Mouse (Mus musculus) ovary, postnatal 36 days (tissue): ENCODE results near the gene Yars2.
"Not testable (repeated sequence)": the region's sequence is repeated elsewhere in the genome, so short reads cannot be mapped to it uniquely, and the experiment has no call there.

ENCODE experiments used
- DNase-seq: peaks from one replicate; pipeline ENCODE4 v3.0.0; 2022; ENCODE audit warnings: low spot score, mixed read lengths

Yars2 gene

DNA sequence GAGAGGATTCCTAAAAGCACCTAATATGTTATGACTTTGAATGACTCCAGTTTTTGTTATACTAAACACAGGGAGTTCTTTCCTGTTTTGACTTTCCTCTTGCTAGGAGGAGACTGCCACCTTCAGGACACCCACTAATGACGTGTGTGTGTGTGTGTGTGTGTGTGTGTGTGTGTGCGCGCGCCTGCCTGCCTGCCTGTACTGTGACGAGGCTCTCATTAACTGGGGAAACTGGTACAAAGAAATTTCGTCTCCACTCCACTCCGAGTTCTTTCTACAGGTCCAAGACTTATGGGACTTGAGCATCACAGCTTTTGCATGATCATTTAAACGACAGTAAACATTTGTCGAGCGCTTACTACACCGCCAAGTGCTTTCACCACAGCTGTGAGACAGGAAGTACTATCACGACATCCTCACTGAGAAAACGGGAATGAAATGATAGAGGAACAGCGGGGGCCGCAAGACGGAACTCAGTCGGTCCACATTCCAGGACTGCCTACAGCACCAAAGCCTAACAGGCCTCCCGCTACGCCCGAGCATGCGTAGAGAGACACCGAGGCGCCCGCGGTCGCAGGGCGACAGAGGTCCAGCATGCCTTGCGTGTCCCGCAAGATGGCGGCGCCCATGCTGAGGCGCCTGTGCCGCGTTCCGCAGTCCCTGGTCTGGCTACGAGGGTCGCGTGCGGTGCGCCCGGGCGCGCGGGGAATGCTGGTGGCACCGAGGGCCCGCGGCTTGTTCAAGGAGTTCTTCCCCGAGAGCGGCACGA lies at the start of gene Yars2:
Yars2 (plus strand) TSS at position 597 of the 769 bp plus-strand sequence.
- DNase-seq: peak; percentile 91

DNA sequence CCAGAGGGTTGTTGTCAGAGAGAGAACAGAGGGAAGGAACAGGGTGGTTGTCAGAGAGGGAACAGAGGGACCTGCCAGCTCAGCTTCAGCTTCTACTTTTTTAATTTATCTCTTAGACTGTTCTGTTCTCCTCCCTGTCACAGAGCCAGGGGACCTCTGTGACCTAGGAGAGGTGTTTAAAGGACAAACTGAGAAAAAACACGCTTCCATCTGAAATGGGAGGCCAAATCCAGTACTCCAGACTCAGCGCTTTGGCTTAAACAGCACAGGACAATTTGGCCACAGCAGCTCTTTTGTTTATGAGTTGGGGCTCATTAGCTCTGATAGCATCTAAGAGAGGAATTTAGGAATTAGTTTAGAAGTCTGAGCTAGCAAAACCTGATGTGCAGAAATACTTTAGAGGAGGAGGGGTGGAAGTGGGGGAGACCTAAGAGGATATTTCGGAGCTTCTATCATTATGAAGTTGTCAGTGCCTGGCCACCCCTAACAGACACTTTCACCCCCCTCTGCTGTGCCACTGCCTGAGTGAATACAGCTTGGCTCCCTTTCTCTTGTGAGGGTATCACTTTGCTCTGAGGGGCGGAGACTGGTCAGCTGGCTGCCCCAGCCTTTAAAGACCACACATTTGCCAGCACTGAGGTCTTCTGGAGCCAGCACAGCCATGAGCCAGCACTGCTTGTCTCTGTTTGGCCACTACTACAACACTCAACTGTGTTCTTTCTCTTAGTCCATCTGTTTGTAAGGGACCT lies 49.3 kb upstream of the Yars2 start:
- DNase-seq: peak; percentile 5

DNA sequence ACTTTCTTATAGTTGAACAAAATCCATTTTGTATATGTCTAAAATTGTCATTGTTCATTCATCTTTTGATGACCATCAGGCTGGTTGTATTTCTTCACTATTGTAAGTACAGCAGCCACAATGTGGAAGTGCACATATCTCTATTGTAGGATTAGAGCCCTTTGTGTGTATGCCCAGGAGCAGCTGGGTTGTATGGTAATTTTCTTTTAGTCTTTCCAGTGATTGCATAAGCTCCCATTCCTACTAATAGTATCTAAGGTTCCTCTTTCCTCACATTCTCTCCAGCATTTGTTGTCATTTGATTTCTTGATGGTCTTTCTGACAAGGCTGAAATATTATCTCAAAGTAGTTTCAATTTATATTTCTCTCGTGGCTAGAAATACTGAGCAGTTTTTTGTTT lies 47.5 kb upstream of the Yars2 start:
- no peak for DNase-seq

DNA sequence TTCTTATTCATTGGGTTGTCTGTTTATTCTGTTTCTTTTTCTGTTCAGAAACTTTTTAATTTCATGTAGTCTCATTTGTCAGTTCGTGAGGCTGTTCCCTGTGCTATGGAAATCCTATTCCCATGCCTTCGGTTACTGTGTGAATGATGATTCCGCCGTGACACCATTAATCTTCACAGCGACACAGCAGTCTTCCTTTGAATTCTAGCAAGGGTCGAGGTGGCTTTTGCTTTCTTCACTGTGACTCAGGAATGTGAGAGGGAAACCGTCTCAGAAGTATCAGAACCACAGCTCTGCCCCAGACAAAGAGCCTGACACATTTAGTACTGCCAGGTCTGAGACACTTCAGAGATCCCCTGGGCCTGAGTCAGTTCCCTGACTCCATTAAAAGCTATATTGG lies 46.9 kb upstream of the Yars2 start:
- no peak for DNase-seq

DNA sequence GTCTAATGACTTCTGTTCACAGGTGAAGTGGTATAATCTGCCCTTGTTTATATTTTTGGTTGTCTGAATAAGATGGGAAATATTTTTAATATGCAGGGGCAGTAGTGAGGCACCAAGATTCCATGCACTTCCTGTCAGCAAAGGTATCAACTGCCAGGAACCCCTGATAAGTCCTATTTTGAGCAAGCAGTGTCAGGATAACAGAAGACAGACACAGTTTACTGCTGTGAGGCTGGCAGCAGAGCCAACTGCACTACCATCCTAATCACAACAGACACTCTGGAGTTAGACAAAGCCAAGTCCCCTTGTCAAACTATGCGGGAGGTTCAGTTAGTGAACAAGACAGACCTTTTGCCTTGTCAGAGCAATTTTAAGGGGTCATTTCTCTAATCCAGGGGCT lies 46.1 kb upstream of the Yars2 start:
- DNase-seq: no peak

DNA sequence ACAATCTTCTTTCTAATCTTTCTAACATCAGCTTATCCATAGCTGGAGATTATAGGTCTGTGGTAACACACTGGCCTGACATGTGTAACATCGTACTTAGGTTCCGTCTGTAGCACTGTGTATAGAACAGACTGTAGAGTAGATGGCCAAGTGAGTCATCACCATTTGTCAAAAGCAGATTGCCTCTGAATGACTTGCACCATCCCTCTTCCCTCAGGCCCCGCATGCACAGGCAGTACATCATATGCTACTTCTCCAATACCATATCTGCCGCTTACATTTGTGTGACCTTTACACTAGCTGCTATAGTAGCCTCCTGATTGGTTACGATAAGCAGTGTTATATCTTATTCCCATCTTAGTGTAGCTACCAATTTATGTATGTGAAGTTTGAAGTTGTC lies 41.9 kb upstream of the Yars2 start:
- no peak for DNase-seq

DNA sequence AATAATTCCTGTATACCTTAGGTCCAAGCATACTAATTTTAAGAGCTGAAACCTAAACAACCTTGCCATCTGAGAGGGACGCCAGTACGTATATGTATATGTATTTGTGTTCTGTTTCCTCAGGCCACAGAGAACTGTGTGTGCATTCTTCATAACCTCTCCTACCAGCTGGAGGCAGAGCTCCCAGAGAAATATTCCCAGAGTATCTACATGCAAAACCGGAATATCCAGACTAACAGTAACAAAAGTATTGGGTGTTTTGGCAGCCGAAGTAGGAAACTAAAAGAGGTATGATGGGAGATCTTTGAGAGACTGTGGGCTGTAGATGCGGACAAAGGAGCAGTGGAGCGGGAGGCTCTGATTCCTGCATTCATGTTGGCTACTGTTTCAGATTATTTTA lies 41.3 kb upstream of the Yars2 start:
- no peak for DNase-seq

DNA sequence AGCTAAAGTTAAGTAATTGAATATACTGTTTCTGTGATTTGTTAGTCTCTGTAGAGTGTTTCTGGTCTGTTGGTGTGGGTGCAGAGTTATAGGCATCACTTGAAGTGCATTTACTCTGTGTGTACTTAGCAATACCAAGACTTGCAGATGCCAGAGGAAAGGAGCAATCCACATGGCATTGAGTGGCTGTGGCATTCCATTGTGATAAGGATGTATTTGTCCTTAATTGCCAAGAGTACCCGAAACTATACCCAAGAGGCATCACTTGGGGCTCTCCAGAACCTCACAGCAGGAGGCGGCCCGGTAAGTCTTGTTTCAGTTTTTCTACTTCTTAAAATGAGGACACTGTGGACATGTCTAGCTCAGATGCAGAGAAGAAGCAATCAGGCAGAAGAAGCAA lies 40.3 kb upstream of the Yars2 start:
- no peak for DNase-seq

DNA sequence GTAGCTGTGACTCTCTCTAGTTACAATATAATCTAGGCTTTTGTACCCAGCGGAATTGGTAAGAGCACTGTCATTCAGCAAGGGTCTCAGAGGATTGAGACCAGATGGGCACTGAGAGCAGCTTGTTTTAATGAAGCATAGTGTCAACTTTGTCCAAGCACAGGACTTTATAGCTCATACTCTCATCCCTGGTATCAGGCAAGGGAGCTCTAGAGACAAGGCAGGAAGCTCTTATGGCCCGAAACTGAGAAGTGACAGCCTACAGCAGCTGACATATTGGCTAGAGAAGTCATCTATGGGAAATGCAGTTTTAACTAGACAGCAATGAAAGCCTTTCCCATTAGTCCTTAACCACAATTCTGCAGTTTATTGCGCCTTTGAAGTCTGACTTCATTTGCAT lies 29.8 kb upstream of the Yars2 start:
- DNase-seq: no peak

DNA sequence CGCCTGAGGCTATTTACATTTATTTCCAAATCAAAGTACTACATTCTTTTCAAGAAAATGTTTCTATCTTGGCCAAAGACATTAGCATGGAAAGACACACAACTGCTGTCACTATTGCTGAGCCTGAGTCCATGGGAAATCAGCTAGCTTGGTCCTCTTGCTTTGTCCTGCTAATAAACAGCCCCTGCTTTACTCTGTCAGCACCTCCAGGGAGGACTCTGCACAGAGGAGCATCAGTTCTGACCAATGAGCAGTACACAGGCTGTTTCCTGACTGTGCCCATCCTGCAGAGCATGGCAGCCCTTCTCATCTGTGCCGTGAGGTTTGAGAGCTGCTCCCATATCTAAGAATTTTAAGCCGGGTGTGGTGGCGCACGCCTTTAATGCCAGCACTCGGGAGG lies 29.0 kb upstream of the Yars2 start:
- no peak for DNase-seq

DNA sequence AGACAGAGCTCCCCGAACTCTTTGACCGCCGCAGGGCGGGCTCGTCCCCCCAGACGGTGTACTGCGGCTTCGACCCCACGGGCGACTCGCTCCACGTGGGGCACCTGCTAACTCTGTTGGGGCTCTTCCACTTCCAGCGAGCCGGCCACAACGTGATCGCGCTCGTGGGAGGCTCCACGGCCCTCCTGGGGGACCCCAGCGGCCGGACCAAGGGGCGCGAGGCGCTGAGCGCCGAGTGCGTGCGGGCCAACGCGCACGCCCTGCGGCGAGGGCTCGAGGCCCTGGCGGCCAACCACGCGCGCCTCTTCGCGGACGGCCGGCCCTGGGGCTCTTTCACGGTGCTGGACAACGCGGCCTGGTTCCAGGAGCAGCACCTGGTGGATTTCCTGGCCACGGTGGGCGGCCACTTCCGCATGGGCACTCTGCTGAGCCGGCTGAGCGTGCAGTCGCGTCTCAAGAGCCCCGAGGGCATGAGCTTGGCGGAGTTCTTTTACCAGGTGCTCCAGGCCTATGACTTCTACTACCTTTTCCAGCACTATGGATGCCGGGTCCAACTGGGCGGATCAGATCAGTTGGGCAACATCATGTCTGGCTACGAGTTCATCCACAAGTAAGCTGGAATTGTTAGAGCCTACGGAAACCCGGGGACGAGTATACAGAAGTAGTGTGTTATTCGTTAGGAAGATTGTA lies 518 bp downstream of the Yars2 start:
- DNase-seq: peak; percentile 55

DNA sequence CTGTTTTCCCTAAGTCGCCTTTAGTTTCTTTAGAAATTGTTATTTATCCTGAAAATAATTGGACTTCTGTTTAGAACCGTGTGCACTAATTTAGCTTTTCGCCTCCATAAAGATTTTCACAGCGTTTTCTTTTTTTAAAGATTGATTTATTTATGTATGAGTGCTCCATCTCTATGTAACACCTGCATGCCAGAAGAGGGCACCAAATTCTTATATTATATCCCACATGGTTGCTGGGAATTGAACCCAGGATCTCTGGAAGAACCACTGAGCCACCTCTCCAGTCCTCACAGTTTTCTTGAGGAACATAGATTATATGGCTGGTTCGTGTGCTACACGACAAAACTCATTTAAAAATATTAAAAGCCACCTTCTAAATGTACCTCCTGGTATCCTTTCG lies 1.1 kb downstream of the Yars2 start:
- no peak for DNase-seq

DNA sequence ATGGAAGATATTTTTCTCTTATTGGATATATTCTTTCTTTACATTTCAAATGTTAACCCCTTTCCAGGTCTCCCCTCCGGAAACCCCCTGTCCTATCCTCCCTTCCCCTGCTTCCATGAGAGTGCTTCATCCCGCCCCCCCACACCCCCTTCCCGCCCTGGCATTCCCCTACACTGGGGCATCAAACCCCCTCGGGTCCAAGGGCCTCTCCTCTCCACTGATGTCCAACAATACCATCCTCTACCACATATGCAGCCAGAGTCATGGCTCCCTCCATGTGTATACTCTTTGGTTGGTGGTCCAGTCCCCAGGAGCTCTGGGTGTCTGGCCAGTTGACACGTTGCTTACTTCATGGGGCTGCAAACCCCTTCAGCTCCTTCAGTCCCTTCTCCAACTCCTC lies 8.6 kb downstream of the Yars2 start:
- no peak for DNase-seq

DNA sequence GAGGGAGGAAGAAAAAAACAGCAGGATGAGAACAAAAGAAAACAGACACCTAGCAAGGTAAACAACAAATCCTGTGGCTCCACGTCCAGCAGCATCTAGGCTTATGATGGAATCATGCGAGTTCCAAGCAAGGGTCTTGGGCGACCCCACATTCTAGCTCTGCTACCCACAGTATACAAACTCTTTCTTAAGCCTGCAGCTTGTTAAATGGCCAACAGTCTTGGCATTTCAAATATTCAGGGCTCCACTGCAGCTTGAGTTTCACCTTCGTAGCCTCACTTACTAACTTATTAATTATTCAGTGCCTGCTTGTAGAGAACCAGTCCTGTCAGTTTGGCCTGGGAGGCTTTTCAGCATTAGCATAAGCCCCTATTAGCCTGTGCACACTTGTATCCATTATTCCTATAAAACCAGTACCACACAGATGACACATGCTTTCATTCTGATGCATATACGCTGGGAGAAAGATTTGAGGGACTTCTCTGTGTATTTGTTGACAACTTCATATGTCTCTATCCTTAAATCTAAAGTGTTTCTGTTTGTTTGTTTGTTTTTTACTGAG lies 23.1 kb downstream of the Yars2 start:
- no peak for DNase-seq

DNA sequence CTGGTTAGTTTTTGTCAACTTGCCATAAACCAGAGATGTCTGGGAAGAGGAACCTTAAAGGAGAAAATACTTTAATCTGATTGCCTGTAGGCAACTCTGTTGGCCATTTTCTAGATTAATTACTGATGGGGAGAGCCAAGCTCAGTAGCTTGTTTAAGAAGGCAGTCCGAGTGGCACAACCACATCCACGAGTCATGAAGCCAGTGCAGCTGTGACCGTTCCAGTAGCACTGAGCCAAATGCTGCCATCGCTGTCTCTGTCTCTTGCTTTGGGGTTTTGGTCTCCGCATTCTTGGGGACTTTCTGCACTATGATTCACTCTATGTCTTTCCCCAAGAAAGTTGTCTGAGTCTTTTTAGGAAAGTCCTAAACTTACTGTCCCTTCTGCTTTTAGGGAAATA lies 43.7 kb downstream of the Yars2 start:
- no peak for DNase-seq

DNA sequence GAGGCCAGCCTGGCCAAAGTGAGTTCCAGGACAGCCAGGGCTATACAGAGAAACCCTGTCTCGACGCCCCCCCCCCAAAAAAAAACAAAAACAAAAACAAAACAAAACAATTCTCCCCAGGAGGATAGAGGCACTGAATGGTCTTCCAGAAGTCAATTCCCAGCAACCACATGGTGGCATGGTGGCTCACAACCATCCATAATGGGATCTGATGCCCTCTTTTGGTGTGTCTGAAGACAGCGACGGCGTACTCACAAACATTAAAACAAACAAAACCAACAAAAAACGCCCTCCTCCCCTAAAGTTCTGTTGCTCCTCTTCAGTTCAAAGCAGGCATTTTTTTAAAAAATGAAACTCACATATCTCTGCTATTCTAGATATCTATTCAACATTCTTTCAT lies 55.1 kb downstream of the Yars2 start:
- DNase-seq: no peak

DNA sequence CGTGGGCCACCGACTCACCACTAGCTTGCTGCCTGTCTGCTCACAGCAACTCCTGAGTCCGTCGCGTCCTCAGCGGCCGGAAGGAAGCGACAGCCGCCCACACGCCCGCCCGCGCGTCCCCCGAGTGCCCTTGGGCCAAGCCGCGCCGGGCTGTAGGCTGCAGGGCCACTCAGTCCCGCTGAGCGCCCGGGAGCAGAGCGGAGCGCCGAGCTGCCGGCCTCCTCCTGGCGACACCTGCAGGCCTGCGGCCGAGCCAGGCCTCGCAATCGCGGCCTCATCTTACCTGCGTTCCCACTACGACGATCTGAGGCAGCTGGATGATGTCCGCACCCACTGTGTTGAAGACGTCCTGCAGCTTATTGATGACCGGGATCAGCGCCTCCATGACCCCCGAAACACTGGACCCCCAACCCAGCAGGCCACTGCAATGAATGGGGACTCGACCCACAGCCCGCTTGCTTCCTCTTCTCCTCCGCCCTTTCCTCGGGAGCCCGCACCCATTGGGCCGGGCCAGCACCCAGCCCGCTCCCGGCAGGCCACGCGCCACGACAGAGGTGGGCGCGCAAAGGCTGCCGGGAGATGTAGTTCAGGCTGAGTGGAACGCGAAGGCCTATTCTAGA lies 55.8 kb downstream of the Yars2 start, which contains the start of gene Dnm1l:
Dnm1l (minus strand) TSS at position 479 of the 620 bp plus-strand sequence.
- peak; percentile 91 for DNase-seq

DNA sequence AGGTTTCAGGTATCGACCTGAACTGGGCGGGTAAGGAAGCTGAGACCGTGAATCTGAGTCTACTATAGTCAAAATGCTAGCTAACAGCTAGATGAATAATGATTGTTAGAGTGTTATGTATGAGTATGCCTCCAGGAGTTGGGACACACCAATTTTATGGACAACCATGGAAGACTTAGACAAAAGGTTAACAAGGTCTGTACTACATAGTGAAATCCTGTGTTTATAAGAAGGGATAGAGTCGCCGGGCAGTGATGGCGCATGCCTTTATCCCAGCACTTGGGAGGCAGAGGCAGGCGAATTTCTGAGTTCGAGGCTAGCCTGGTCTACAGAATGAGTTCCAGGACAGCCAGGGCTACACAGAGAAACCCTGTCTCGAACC lies 56.3 kb downstream of the Yars2 start:
- not testable (repeated sequence) for DNase-seq
